Mouse (Mus musculus) embryonic fibroblast, embryonic 13.5 days (primary cell): Measurements from ENCODE around the gene Xab2. TPM values are rescaled to one million over a fixed set of nuclear protein-coding genes. Genes with fewer than 3 reads are reported as not detected.
"Not testable (repeated sequence)": the region's sequence is repeated elsewhere in the genome, so short reads cannot be mapped to it uniquely, and the experiment has no call there.

Experiments used
- H3K27ac ChIP-seq: 2 replicates; pipeline ENCODE4 v1.5.1; 2012; ENCODE audit warnings: low read length, control low read depth, inconsistent platforms; ENCODE audit not compliant: insufficient read depth
- H3K4me1 ChIP-seq: 2 replicates; pipeline ENCODE4 v1.6.1; 2011; ENCODE audit warnings: low read length; ENCODE audit not compliant: control insufficient read depth, insufficient read depth
- H3K4me3 ChIP-seq: 2 replicates; pipeline ENCODE4 v1.5.1; 2011; ENCODE audit warnings: mild to moderate bottlenecking, control low read depth, low read length; ENCODE audit not compliant: insufficient read depth
- CTCF ChIP-seq: IDR thresholded peaks from 2 replicates; pipeline ENCODE4 v1.5.1; 2011; ENCODE audit warnings: mild to moderate bottlenecking, control low read depth, low read length, moderate library complexity, borderline replicate concordance; ENCODE audit not compliant: insufficient read depth
- POLR2A ChIP-seq: IDR thresholded peaks from 2 replicates; pipeline ENCODE4 v1.6.1; 2011; ENCODE audit warnings: low read depth, mild to moderate bottlenecking, control low read depth, low read length, moderate library complexity
- polyA plus RNA-seq: library from polyadenylated mRNA; stranded (reverse); fragments of >200 nt; gene quantifications from 2 replicates; pipeline ENCODE4 v1.2.4, GENCODE M21; 2011; ENCODE audit warnings: low read depth; ENCODE audit not compliant: missing spikeins, insufficient read length

The Xab2 gene
- polyA plus RNA-seq, 1 experiment = 25.0 TPM

DNA sequence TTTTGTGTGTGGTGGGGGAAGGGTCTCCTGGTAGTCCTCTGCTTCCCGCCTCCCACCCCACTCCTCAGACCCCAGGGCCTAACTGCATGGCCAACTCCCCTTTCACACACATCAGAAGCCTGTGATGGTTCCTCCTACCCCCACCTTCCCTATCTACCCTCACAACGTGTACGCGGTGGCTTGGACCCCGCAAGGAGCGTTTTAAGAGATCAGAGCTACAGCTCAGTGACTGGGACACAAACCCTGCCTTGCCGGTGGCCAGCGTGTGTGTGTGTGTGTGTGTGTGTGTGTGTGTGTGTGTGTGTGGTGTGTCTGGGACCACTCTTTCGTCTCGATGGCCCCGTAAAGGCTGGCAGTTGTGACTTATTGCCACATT lies 32.9 kb downstream of the Xab2 start:
- H3K4me1 ChIP-seq = no peaks in the 10 kb centered on the region
- TF ChIP-seq CTCF = no peak
- TF ChIP-seq POLR2A = no peak
- no peak overlapping the region for H3K4me3 ChIP-seq
- no peak overlapping the region for H3K27ac ChIP-seq

DNA sequence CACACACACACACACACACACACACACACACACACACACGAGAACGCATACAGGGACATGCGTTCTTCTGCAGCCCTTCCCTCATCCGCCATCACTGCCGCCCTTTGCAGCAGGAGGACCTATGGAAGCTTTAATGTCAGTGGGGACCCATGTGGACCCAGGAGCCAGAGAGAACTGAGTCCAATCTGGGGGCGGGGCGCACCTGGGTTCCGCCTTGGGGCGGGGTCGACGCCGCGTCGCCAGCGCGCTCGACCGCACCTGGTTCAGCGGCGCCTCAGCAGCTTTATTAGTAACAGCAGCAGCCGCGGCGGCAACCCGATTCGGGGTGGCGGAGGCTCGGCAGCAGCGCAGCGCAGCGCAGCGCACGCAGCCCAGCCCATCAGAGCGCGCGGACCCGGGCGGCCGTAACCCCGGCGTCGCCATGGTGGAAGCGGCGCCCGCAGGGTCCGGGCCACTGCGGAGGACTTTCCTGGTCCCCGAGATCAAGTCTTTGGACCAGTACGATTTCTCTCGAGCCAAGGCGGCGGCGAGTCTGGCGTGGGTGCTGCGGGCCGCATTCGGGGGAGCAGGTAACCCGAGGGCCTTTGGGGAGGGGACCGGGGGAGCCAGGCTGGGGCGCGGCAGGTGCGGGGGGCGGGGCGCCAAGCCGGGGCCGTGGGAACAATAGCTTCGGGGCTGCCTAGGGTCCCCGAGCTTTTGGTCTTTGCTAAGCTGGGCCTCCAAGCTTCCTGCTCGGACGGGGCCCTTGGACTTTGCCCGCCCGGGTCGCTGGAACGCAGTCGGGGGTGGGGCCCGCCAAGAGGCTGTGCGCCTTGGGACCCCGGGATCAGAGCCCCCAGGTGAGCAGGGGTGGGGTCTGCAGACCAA lies 33.5 kb downstream of the Xab2 start:
- peak overlapping the region; percentile 35 for H3K4me3 ChIP-seq
- no peak overlapping the region for H3K27ac ChIP-seq
- TF ChIP-seq CTCF = no peak
- TF ChIP-seq POLR2A = no peak
- H3K4me1 ChIP-seq = no peaks in the 10 kb centered on the region

DNA sequence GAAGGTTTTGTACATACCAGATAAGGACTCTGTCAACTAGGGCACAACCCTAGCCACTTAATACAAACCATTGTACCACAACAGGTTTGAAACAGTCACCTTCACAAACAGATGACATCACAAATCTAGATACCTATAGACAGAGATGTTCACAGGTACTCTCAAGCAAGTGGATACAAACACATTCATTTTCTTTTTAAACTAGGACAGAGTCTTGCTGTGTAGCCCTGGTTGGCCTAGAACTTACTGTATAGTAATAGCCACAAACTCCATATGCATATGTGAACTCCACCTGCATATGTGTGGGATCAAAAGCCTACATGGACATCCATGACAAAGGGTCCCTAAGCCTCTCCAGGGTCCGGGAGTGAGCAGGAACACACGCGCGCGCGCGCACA lies 34.1 kb downstream of the Xab2 start, which contains the start of gene Camsap3:
Camsap3 (plus strand) TSS at position 301 of the 398 bp plus-strand sequence.
- Histone ChIP-seq H3K4me3 (peak within 1 kb of the TSS; percentile 35), H3K4me1 (no peaks in the 10 kb centered on the region), H3K27ac (no peak within 1 kb of the TSS)
- TF ChIP-seq POLR2A (no peak), CTCF (no peak)

DNA sequence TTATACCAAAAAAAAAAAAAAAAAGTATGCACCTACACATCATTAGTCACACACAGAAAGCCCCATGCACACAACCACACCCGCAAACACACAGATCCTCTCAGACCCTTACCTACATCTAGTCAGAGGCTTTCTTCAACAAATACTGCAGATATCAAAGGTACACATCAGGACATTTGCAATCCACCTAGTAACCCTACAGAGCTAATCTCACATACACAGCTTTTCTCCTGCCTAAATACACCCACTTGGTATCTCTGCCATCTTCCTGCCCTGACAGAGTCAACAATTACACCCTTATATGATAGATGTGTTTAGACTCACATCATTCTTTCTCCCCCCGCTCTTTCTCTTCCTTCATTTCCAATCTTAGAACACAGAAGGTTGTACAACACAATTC lies 34.7 kb downstream of the Xab2 start:
- TF ChIP-seq CTCF (no peak), POLR2A (no peak)
- Histone ChIP-seq H3K27ac (no peak overlapping the region), H3K4me1 (no peaks in the 10 kb centered on the region), H3K4me3 (no peak overlapping the region)

DNA sequence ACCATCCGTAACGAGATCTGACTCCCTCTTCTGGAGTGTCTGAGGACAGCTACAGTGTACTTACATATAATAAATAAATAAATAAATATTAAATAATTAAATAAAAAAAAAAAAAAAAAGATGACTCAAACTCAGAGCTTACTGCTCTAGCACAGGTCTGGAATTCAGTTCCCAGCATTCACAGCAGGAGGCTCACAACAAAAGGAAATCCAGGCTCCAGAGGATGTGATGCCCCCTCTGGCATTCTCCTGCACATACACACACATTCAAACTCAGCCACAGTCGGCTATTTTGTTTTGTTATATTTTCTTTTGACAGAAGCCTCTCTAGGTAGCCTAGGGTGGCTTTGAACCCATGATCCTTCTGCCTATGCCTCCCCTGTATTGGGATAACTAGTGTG lies 39.2 kb downstream of the Xab2 start:
- not testable (repeated sequence) for H3K27ac ChIP-seq, H3K4me3 ChIP-seq, H3K4me1 ChIP-seq

- no peaks in the 10 kb centered on the region for H3K4me1 ChIP-seq
- no peak overlapping the region for H3K27ac ChIP-seq
- no peak for TF ChIP-seq CTCF
- TF ChIP-seq POLR2A = no peak
- no peak overlapping the region for H3K4me3 ChIP-seq
Observed at GRCm38 (mm10) chr8:3579390-3580364, 41.4 kb downstream of the Xab2 start.

- no peak overlapping the region for H3K27ac ChIP-seq
- no peak overlapping the region for H3K4me3 ChIP-seq
- no peaks in the 10 kb centered on the region for H3K4me1 ChIP-seq
- TF ChIP-seq POLR2A = no peak
- no peak for TF ChIP-seq CTCF
Observed at GRCm38 (mm10) chr8:3576211-3576960, 44.7 kb downstream of the Xab2 start.

- Histone ChIP-seq H3K4me1 (no peaks in the 10 kb centered on the region), H3K4me3 (no peak overlapping the region), H3K27ac (no peak overlapping the region)
- TF ChIP-seq POLR2A = no peak
- TF ChIP-seq CTCF = no peak
Observed at GRCm38 (mm10) chr8:3574546-3574945, 46.6 kb downstream of the Xab2 start.

- no peak overlapping the region for H3K27ac ChIP-seq
- TF ChIP-seq CTCF = no peak
- no peak for TF ChIP-seq POLR2A
- H3K4me3 ChIP-seq = no peak overlapping the region
- H3K4me1 ChIP-seq = no peaks in the 10 kb centered on the region
Observed at GRCm38 (mm10) chr8:3569784-3570183, 51.3 kb downstream of the Xab2 start.
